14 mouse cellular contexts compared by ENCODE assay signal in genomic region chr3:105876022-105876421, GRCm38 (mm10). TPM values are rescaled to one million over a fixed set of nuclear protein-coding genes. Genes with fewer than 3 reads are reported as not detected.
DNase-seq lines count a peak whose midpoint lies in the region; ATAC-seq lines count a peak whose summit lies in the region.
"Had no signal": no experiment of that assay in that cellular context is flagged by ENCODE, and none has a peak within 500 bp of the region (broad histone marks: within the 10 kb centered on the region; RNA-seq: fewer than 3 reads in every experiment).

No protein-coding gene starts in this region.

- no peaks in the 10 kb centered on the region for H3K9me3 ChIP-seq in hindbrain, embryonic 14.5 days (ENCODE audit: control insufficient read depth, low read length)
- H3K9me3 ChIP-seq in hindbrain, embryonic 11.5 days (ENCODE audit: control insufficient read depth, low read length): no peaks in the 10 kb centered on the region
- H3K9me3 ChIP-seq in midbrain, embryonic 11.5 days (ENCODE audit: control insufficient read depth, low read length): no peaks in the 10 kb centered on the region
- H3K9me3 ChIP-seq in midbrain, embryonic 13.5 days: no peaks in the 10 kb centered on the region
- H3K9me3 ChIP-seq: embryonic facial prominence, embryonic 15.5 days; forebrain, embryonic 15.5 days; hindbrain, embryonic 15.5 days had no signal

- H3K27me3 ChIP-seq in hindbrain, embryonic 14.5 days (ENCODE audit: control insufficient read depth, insufficient read depth, low read length): no peaks in the 10 kb centered on the region
- no peaks in the 10 kb centered on the region for H3K27me3 ChIP-seq in hindbrain, embryonic 11.5 days (ENCODE audit: control insufficient read depth, insufficient read depth, low read length)
- H3K27me3 ChIP-seq in midbrain, embryonic 11.5 days (ENCODE audit: control insufficient read depth, insufficient read depth, low read length): no peaks in the 10 kb centered on the region
- H3K27me3 ChIP-seq in midbrain, embryonic 13.5 days: no peaks in the 10 kb centered on the region
- H3K27me3 ChIP-seq: embryonic facial prominence, embryonic 15.5 days; forebrain, embryonic 15.5 days; hindbrain, embryonic 15.5 days had no signal

- no peak for DNase-seq in hindbrain, embryonic 14.5 days (ENCODE audit: low spot score)
- DNase-seq in hindbrain, embryonic 11.5 days (ENCODE audit: low spot score): no peak
- peak; percentile 54 for DNase-seq in midbrain, embryonic 11.5 days (ENCODE audit: low spot score, missing footprints)
- DNase-seq in retina, postnatal 7 days (ENCODE audit: low read depth, low spot score): peak; percentile 8
- DNase-seq in lung, postnatal 4 days: no peak
- DNase-seq: cerebellum, postnatal 36 days; right cerebral cortex, postnatal 4 days had no signal

- 64% methylated on average over 5 of the region's 5 CpGs for WGBS in hindbrain, embryonic 14.5 days
- WGBS in hindbrain, embryonic 11.5 days: 57% methylated on average over 5 of the region's 5 CpGs
- 79% methylated on average over 5 of the region's 5 CpGs for WGBS in midbrain, embryonic 11.5 days
- 76% methylated on average over 5 of the region's 5 CpGs for WGBS in midbrain, embryonic 13.5 days

- H3K36me3 ChIP-seq in hindbrain, embryonic 14.5 days (replicated peaks; ENCODE audit: control insufficient read depth, insufficient read depth): no peaks in the 10 kb centered on the region
- no peaks in the 10 kb centered on the region for H3K36me3 ChIP-seq in hindbrain, embryonic 11.5 days (ENCODE audit: control insufficient read depth, insufficient read depth, low read length)
- H3K36me3 ChIP-seq in midbrain, embryonic 11.5 days (ENCODE audit: control insufficient read depth, insufficient read depth, low read length): no peaks in the 10 kb centered on the region
- no peaks in the 10 kb centered on the region for H3K36me3 ChIP-seq in midbrain, embryonic 13.5 days
- H3K36me3 ChIP-seq: embryonic facial prominence, embryonic 15.5 days; forebrain, embryonic 15.5 days; hindbrain, embryonic 15.5 days had no signal

- no peak overlapping the region for H3K27ac ChIP-seq in hindbrain, embryonic 14.5 days
- H3K27ac ChIP-seq in hindbrain, embryonic 11.5 days (ENCODE audit: low read depth, low read length): no peak overlapping the region
- no peak overlapping the region for H3K27ac ChIP-seq in midbrain, embryonic 11.5 days (ENCODE audit: low read depth, low read length)
- H3K27ac ChIP-seq in midbrain, embryonic 13.5 days: no peak overlapping the region
- H3K27ac ChIP-seq: embryonic facial prominence, embryonic 15.5 days; forebrain, embryonic 15.5 days; hindbrain, embryonic 15.5 days had no signal

- no peak overlapping the region for H3K4me2 ChIP-seq in hindbrain, embryonic 14.5 days (replicated peaks)
- no peak overlapping the region for H3K4me2 ChIP-seq in hindbrain, embryonic 11.5 days (replicated peaks; ENCODE audit: low read depth, low read length)
- no peak overlapping the region for H3K4me2 ChIP-seq in midbrain, embryonic 11.5 days
- H3K4me2 ChIP-seq in midbrain, embryonic 13.5 days (replicated peaks): no peak overlapping the region
- H3K4me2 ChIP-seq: embryonic facial prominence, embryonic 15.5 days; forebrain, embryonic 15.5 days; hindbrain, embryonic 15.5 days had no signal

- no peak overlapping the region for H3K9ac ChIP-seq in hindbrain, embryonic 14.5 days
- no peak overlapping the region for H3K9ac ChIP-seq in hindbrain, embryonic 11.5 days (ENCODE audit: low read depth, low read length)
- H3K9ac ChIP-seq in midbrain, embryonic 11.5 days (ENCODE audit: low read length): no peak overlapping the region
- H3K9ac ChIP-seq in midbrain, embryonic 13.5 days (replicated peaks): no peak overlapping the region
- H3K9ac ChIP-seq: embryonic facial prominence, embryonic 15.5 days; forebrain, embryonic 15.5 days; hindbrain, embryonic 15.5 days had no signal

- no peak overlapping the region for H3K4me3 ChIP-seq in hindbrain, embryonic 14.5 days (replicated peaks; ENCODE audit: low read length)
- H3K4me3 ChIP-seq in hindbrain, embryonic 11.5 days (ENCODE audit: low read depth, low read length): no peak overlapping the region
- H3K4me3 ChIP-seq in midbrain, embryonic 11.5 days (ENCODE audit: low read depth, low read length): no peak overlapping the region
- H3K4me3 ChIP-seq in midbrain, embryonic 13.5 days (replicated peaks): no peak overlapping the region
- H3K4me3 ChIP-seq: embryonic facial prominence, embryonic 15.5 days; forebrain, embryonic 15.5 days; hindbrain, embryonic 15.5 days had no signal

- 0 out of 2 replicates have a peak, but pooled peaks have one; percentile 31 for ATAC-seq in hindbrain, embryonic 14.5 days (ENCODE audit: low FRiP score)
- ATAC-seq in hindbrain, embryonic 11.5 days (ENCODE audit: low FRiP score): no peak
- 0 out of 2 replicates have a peak, but pooled peaks have one; percentile 22 for ATAC-seq in midbrain, embryonic 11.5 days (ENCODE audit: low FRiP score)
- ATAC-seq in midbrain, embryonic 13.5 days: no peak
- ATAC-seq in erythroblast, adult 5-6 weeks (replicated peaks; ENCODE audit: low FRiP score, poor library complexity, severe bottlenecking): peak; percentile 37; the same call in 1 of the 2 replicates
- ATAC-seq: forebrain, embryonic 15.5 days; lung, postnatal 0 days had no signal

- H3K4me1 ChIP-seq in hindbrain, embryonic 14.5 days (replicated peaks; ENCODE audit: control insufficient read depth, insufficient read depth, low read length): no peaks in the 10 kb centered on the region; the same call in 1 of the 2 replicates
- H3K4me1 ChIP-seq in hindbrain, embryonic 11.5 days (replicated peaks; ENCODE audit: control insufficient read depth, insufficient read depth, low read length): no peaks in the 10 kb centered on the region
- no peaks in the 10 kb centered on the region for H3K4me1 ChIP-seq in midbrain, embryonic 11.5 days (ENCODE audit: control insufficient read depth, insufficient read depth, low read length)
- H3K4me1 ChIP-seq in midbrain, embryonic 13.5 days (replicated peaks): 0 out of 2 replicates have a peak, but pooled peaks cover 3% of the 10 kb centered on the region
- H3K4me1 ChIP-seq: embryonic facial prominence, embryonic 15.5 days; hindbrain, embryonic 15.5 days had no signal

RNA-seq across cellular contexts. Expression of gene Tmigd3, which starts 5.3 kb away (rescaled TPM):
- not detected in 2 replicates for polyA plus RNA-seq in hindbrain, embryonic 14.5 days (2014; fragmentation: Nextera tagmentation; extraction: Ambion mirVana)
- polyA plus RNA-seq in hindbrain, embryonic 11.5 days (2014; fragmentation: Nextera tagmentation; extraction: Ambion mirVana): not detected in 2 replicates
- not detected in 2 replicates for polyA plus RNA-seq in midbrain, embryonic 11.5 days (2014; fragmentation: Nextera tagmentation; extraction: Ambion mirVana)
- not detected in 2 replicates for polyA plus RNA-seq in midbrain, embryonic 13.5 days (2015; fragmentation: Nextera tagmentation; extraction: Ambion mirVana)
- total RNA-seq in erythroblast, adult 5-6 weeks (2015; ENCODE audit: low replicate concordance): not detected in 2 replicates
- 1.2 TPM in 1 of 2 replicates, not detected in the other for total RNA-seq in erythroblast, adult 5-6 weeks (2017; ENCODE audit: low replicate concordance)
- total RNA-seq: neutrophil, adult 5-6 weeks had no signal
- polyA plus RNA-seq: hindbrain, embryonic 15.5 days had no signal

RNA-seq across cellular contexts. Expression of gene Adora3, which starts 5.4 kb away (rescaled TPM):
- 0.27 TPM in 1 of 2 replicates, not detected in the other for polyA plus RNA-seq in hindbrain, embryonic 14.5 days (2014; fragmentation: Nextera tagmentation; extraction: Ambion mirVana)
- 0.10 and 0.23 TPM in 2 replicates for polyA plus RNA-seq in hindbrain, embryonic 11.5 days (2014; fragmentation: Nextera tagmentation; extraction: Ambion mirVana)
- not detected in 2 replicates for polyA plus RNA-seq in midbrain, embryonic 11.5 days (2014; fragmentation: Nextera tagmentation; extraction: Ambion mirVana)
- polyA plus RNA-seq in midbrain, embryonic 13.5 days (2015; fragmentation: Nextera tagmentation; extraction: Ambion mirVana): 0.24 TPM in 1 of 2 replicates, not detected in the other
- total RNA-seq in erythroblast, adult 5-6 weeks (2015; ENCODE audit: low replicate concordance): 0.84 TPM in 1 of 2 replicates, not detected in the other
- 1.1 TPM in 1 of 2 replicates, not detected in the other for total RNA-seq in erythroblast, adult 5-6 weeks (2017; ENCODE audit: low replicate concordance)

RNA-seq across cellular contexts. Expression of gene I830077J02Rik, which starts 56.4 kb away (rescaled TPM):
- polyA plus RNA-seq in hindbrain, embryonic 14.5 days (2014; fragmentation: Nextera tagmentation; extraction: Ambion mirVana): 0.17 and 0.46 TPM in 2 replicates
- polyA plus RNA-seq in hindbrain, embryonic 11.5 days (2014; fragmentation: Nextera tagmentation; extraction: Ambion mirVana): 0.42 and 0.97 TPM in 2 replicates
- polyA plus RNA-seq in midbrain, embryonic 11.5 days (2014; fragmentation: Nextera tagmentation; extraction: Ambion mirVana): 0.63 and 0.83 TPM in 2 replicates
- 0.39 and 0.41 TPM in 2 replicates for polyA plus RNA-seq in midbrain, embryonic 13.5 days (2015; fragmentation: Nextera tagmentation; extraction: Ambion mirVana)
- total RNA-seq in erythroblast, adult 5-6 weeks (2015; ENCODE audit: low replicate concordance): 19.9 and 22.1 TPM in 2 replicates
- 5.4 and 7.1 TPM in 2 replicates for total RNA-seq in erythroblast, adult 5-6 weeks (2017; ENCODE audit: low replicate concordance)

Comparison
In these comparisons a context has a peak if more than half of its experiments do, and no peak if none do; other contexts are left out.
1. ATAC-seq: peak in hindbrain, embryonic 14.5 days (single experiment), midbrain, embryonic 11.5 days (single experiment) and erythroblast, adult 5-6 weeks (single experiment); none in hindbrain, embryonic 11.5 days (single experiment) and midbrain, embryonic 13.5 days (single experiment).
2. DNase-seq: peak in midbrain, embryonic 11.5 days (single experiment) and retina, postnatal 7 days (single experiment); none in hindbrain, embryonic 14.5 days (single experiment), hindbrain, embryonic 11.5 days (single experiment) and lung, postnatal 4 days (0 of 2).